Mouse (Mus musculus) Patski (cell line): ENCODE data around the gene Gm21060. TPM values are rescaled to one million over a fixed set of nuclear protein-coding genes. Genes with fewer than 3 reads are reported as not detected.
"Not testable (repeated sequence)": the region's sequence is repeated elsewhere in the genome, so short reads cannot be mapped to it uniquely, and the experiment has no call there.

Experiments
- ATAC-seq: fragments of 100-300 bp; one replicate; pipeline ENCODE4 v1.8.0; 2021
- CTCF ChIA-PET: fragments of 350-600 bp; sonication (Branson Sonifier 250); formaldehyde crosslinking; loops from one replicate; lab custom pipeline; 2022; ENCODE audit warnings: inconsistent platforms; lab: Charles Lee
- POLR2A ChIA-PET: fragments of 350-600 bp; sonication (Branson Sonifier 250); formaldehyde crosslinking; loops from one replicate; lab custom pipeline; 2022; ENCODE audit warnings: antibody characterized with exemption, inconsistent platforms; lab: Charles Lee
- DNase-seq: peaks from one replicate; pipeline ENCODE4 v3.0.0-alpha.2; 2011; ENCODE audit warnings: low read depth, low spot score
- H3K27me3 ChIP-seq: fragments of 371-371 bp; one replicate; pipeline ENCODE4 v1.5.1; 2021
- CTCF ChIP-seq: fragments of 100-300 bp; IDR thresholded peaks from one replicate; pipeline ENCODE4 v1.5.1; 2021
- in situ Hi-C: fragments of 300-500 bp; cut with MboI; formaldehyde crosslinking; loops from 3 replicates; pipeline ENCODE4 v1.11.1; 2018; ENCODE audit warnings: low pct_unique_long_range_greater_than_20kb, mixed read lengths
- polyA plus RNA-seq: library from polyadenylated mRNA; unstranded; gene quantifications from one replicate; pipeline ENCODE4 v1.2.3, GENCODE M21; 2021

The Gm21060 gene
- polyA plus RNA-seq: not detected

DNA sequence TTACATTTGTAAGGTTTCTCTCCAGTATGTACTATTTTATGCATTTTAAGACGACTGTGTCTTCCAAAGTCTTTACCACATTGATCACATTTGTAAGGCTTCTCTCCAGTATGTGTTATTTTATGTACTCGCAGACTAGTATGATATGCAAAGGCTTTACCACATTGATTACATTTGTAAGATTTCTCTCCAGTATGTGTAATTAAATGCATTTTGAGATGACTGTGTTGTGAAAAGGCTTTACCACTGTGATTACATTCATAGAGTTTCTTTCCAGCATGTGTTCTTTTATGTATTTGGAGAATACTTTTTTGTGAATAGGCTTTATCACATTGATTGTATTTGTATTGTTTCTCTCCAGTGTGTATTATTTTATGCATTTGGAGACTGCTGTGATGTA lies at the start of gene Gm21060:
Gene Gm21060, minus strand, starts transcription at position 101 of the 400 bp plus-strand sequence.
- H3K27me3 ChIP-seq: no peaks in the 10 kb centered on the region
- ChIA-PET POLR2A (no interaction called here), CTCF (no interaction called here)
- in situ Hi-C loops: no loop called here
- no peak for TF ChIP-seq CTCF
- no peak for DNase-seq
- ATAC-seq: no peak

- ATAC-seq, POLR2A ChIA-PET, in situ Hi-C loops, CTCF ChIA-PET, DNase-seq, H3K27me3 ChIP-seq: not testable (repeated sequence)
Measured at GRCm38 (mm10) chr19:61320844-61321243, 24.0 kb upstream of the Gm21060 start.

DNA sequence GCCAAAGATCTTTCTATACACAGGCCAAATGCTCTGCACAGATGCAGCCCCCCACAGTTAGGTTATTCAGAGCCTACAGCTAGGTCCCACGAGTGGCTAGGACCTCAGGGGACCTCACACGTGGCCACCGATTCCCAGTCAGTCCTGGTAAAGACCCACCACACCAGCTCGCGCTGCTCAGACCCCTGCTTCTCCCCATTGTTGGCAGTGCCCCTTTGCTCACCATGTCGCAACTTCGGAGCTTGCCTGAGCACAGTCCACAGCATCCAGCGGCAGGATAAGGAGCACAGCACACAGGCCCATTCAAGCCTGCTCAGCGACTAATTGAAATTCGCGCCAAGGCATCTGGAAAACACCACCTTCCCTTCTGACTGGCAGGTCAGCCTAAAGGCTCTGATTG lies 16.3 kb upstream of the Gm21060 start:
- H3K27me3 ChIP-seq, in situ Hi-C loops, CTCF ChIA-PET, POLR2A ChIA-PET, DNase-seq, ATAC-seq: not testable (repeated sequence)

- POLR2A ChIA-PET, DNase-seq, CTCF ChIA-PET, ATAC-seq, in situ Hi-C loops, H3K27me3 ChIP-seq: not testable (repeated sequence)
Measured at GRCm38 (mm10) chr19:61312400-61312799, 15.5 kb upstream of the Gm21060 start.

DNA sequence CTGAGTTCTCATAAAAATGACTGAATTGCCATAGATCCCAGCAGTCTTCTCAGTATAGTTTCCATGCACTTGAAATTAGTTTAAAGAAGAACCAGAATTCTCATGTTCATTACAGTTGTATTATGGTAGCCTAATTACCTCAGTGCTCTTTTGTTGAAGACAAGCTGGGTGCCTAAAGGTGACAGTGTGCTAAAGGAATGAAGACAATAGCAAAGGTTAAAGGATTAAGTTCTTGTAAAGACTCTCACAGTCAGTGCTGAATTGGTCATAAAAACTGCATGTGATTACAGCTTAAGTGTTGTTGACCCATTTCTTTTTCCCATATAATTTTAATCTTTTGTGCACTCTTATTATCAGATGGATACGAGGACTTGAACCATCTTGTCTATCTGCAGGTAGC lies 11.2 kb upstream of the Gm21060 start:
- ATAC-seq, POLR2A ChIA-PET, in situ Hi-C loops, CTCF ChIA-PET, H3K27me3 ChIP-seq, DNase-seq: not testable (repeated sequence)

GRCm38 (mm10) chr19:61285033-61285432 lies 11.8 kb downstream of the Gm21060 start:
- DNase-seq, in situ Hi-C loops, ATAC-seq, CTCF ChIA-PET, POLR2A ChIA-PET: not testable (repeated sequence)
- peaks cover 14% of the 10 kb centered on the region for H3K27me3 ChIP-seq

DNA sequence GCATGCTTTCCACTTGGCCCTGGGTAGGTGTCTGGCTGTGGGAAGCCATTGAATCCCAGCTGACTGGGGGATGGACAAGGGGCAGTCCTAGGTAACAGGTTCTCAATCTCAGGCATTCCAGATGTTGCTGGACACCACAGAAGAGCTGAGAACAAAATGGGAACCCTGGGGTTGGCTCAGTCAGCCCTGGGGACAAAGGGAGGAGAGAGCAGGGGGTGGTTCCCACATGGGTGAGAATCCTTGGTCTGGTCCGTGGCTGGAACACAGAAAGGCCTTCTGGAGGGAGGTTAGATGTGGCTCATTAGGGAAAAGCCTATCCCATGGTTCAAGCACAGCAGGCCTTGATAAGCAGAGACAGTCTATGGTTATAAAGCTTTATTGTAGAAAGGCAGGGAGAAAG lies 13.3 kb downstream of the Gm21060 start:
- H3K27me3 ChIP-seq: peaks cover 18% of the 10 kb centered on the region
- ChIA-PET CTCF (no interaction called here), POLR2A (no interaction called here)
- TF ChIP-seq CTCF: no peak
- in situ Hi-C loops: no loop called here
- ATAC-seq (no peak), DNase-seq (no peak)

DNA sequence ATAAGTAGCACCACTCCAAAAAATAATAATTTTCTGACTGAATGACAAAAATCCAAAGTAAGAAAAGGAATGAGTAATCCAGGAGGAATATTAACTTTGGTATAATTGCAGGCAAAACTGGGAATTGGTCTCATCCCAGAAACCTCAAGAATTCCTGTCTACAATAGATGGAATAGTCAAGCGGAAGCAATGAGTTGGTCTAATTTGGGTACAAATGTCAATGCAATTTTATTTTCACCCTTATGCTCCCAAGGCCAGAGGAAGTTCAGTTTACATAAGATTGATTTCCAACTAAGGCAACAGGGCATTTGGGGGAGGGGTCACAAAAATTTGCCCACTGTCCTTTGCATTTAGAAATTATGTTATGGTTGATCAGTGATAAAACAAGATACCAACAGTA lies 21.4 kb downstream of the Gm21060 start:
- CTCF ChIA-PET: interaction anchor here (1.3 to 1.4 kb wide), 3 partner anchors 9 to 19 kb away, joined by 3 to 7 read pairs (median 3); no protein-coding TSS in a partner anchor
- in situ Hi-C loops: no loop called here
- ATAC-seq: no peak
- POLR2A ChIA-PET: no interaction called here
- DNase-seq: no peak
- H3K27me3 ChIP-seq: peaks cover 52% of the 10 kb centered on the region
- TF ChIP-seq CTCF: no peak

- not testable (repeated sequence) for DNase-seq
Measured at GRCm38 (mm10) chr19:61269141-61269540, 27.7 kb downstream of the Gm21060 start.

DNA sequence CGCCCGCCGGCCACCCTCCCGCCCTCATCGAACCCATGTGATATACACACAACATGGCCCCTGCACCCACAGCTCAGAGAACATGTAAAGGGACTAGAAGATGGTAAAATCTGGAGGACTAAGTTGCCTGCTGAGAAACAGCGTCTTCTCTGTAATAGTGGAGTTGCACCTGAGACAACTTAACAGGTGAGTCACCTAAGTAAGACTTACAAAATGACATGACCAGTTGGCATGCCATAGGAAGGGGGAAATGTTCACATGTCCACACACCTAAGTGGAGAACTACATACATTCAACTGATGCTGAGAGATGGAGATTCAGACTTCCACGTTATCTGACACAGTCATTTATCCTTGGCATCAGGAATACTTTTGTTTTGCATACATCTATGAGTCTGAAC lies 29.7 kb downstream of the Gm21060 start:
- in situ Hi-C loops: no loop called here
- CTCF ChIA-PET: interaction anchor here (1.0 kb wide), 1 partner anchor 9 kb away, joined by 3 read pairs; no protein-coding TSS in a partner anchor
- DNase-seq (no peak), ATAC-seq (no peak)
- H3K27me3 ChIP-seq: peaks cover 17% of the 10 kb centered on the region
- POLR2A ChIA-PET: no interaction called here
- no peak for TF ChIP-seq CTCF

More at GRCm38 (mm10) chr19:61269141-61269540, 27.7 kb downstream of the Gm21060 start:
- in situ Hi-C loops, CTCF ChIA-PET, ATAC-seq: not testable (repeated sequence)
- peaks cover 26% of the 10 kb centered on the region for H3K27me3 ChIP-seq
- POLR2A ChIA-PET: interaction anchor here (1.0 kb wide), 1 partner anchor 11 kb away, joined by 4 read pairs; no protein-coding TSS in a partner anchor

DNA sequence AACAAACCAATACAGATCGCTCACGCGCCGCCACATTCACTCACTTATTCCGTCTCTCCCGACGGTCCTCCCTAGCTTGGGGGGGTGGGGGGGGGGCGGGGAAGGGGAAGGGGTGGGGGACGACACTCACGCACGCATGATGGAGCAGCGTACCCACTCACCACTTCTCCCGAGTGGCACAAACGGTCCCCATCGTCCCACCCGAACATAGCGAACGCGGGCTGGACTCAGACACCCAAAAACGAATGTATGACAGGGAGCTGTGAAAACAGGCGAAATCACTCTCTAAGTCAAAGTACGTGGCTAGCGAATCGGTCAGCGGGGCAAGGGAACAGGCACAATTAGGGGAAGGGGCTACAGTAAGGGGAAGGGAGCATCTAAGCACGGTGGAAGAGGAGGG lies 30.2 kb downstream of the Gm21060 start:
- in situ Hi-C loops: no loop called here
- H3K27me3 ChIP-seq: peaks cover 15% of the 10 kb centered on the region
- TF ChIP-seq CTCF: no peak
- ChIA-PET POLR2A (no interaction called here), CTCF (interaction anchor here (1.0 to 2.2 kb wide), 2 partner anchors 9 to 67 kb away, joined by 3 to 9 read pairs; no protein-coding TSS in a partner anchor)
- no peak for DNase-seq
- no peak for ATAC-seq

DNA sequence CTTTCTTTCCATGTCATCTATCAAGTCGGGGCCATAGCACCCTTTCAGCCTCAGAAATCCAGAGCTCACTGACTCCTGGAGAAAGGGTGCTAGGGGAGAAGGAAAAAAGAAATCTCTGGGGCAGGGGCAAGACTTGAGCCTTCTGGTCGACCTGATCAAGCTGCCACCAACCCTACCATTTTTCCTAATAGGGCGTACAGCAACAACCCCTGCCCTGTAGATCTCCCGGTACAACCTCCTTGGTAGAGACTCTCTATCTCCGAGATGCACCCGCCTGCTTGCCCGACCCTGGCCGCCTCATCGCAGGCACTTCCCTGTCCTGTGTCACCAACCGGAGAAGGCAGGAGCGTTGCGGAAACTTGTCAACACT lies 30.6 kb downstream of the Gm21060 start:
- POLR2A ChIA-PET: no interaction called here
- CTCF ChIA-PET: interaction anchor here (1.0 to 2.2 kb wide), 2 partner anchors 10 to 67 kb away, joined by 3 to 9 read pairs; no protein-coding TSS in a partner anchor

More for the DNA sequence above, 30.6 kb downstream of the Gm21060 start:
- no peak for ATAC-seq
- DNase-seq: no peak
- in situ Hi-C loops: no loop called here
- peaks cover 14% of the 10 kb centered on the region for H3K27me3 ChIP-seq
- TF ChIP-seq CTCF: no peak
